Mouse (Mus musculus) cortical plate, adult 2 months (tissue): ENCODE measurements around the gene Naa15. TPM values are rescaled to one million over a fixed set of nuclear protein-coding genes. Genes with fewer than 3 reads are reported as not detected.

Experiments used
- H3K27ac ChIP-seq: fragments of 200-500 bp; 2 replicates; pipeline ENCODE4 v1.5.1; 2012; ENCODE audit warnings: low read length, control low read depth, inconsistent platforms; ENCODE audit not compliant: insufficient read depth
- H3K4me1 ChIP-seq: fragments of 200-500 bp; 2 replicates; pipeline ENCODE4 v1.6.1; 2011; ENCODE audit warnings: low read length; ENCODE audit not compliant: control insufficient read depth, insufficient read depth
- H3K4me3 ChIP-seq: fragments of 200-500 bp; 2 replicates; pipeline ENCODE4 v1.5.1; 2011; ENCODE audit warnings: mild to moderate bottlenecking, low read length, control low read depth; ENCODE audit not compliant: insufficient read depth
- CTCF ChIP-seq: fragments of 200-500 bp; IDR thresholded peaks from 2 replicates; pipeline ENCODE4 v1.5.1; 2011; ENCODE audit warnings: mild to moderate bottlenecking, control low read depth, low read length; ENCODE audit not compliant: insufficient read depth; ENCODE audit errors: extremely low read depth
- POLR2A ChIP-seq: fragments of 200-500 bp; IDR thresholded peaks from 2 replicates; pipeline ENCODE4 v1.6.1; 2011; ENCODE audit warnings: mild to moderate bottlenecking, low read length, control low read depth; ENCODE audit not compliant: insufficient read depth; ENCODE audit errors: extremely low read depth
- polyA plus RNA-seq: library from polyadenylated mRNA; depleted of rRNA; stranded (reverse); fragments of >200 nt; gene quantifications from 2 replicates; pipeline ENCODE4 v1.2.3, GENCODE M21; 2012

The Naa15 gene
- polyA plus RNA-seq, 1 experiment = 20.7 TPM

DNA sequence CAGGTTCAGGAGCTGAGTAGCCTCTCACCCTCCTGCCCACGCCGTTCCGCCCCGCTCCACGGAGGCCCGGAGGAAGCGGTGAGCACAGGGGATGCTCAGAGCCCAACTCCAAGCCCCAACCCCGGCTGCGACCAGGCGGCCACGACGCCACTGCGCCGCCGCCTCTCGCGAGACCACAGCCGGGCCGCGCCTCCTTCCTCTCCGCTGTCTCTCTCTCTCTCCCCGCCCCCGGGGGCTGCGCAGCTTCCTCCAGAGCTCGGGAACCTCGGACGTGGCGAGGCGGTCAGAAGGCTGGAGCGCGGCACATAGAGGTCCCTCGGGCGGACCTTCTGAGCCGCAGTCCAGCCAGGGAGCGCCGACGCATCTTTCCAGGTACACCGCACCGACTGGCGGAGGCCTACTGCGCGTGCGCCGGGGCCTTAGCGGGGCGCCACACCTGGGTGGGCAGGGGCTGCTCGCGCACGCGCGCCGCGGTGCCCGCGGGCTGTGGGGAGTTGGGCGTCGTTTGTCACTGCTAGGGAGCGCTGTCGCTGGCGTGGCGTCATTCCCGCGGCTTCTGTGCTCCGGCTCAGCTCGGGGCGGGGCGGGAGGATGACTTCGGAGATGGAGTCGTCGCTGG lies 68.9 kb downstream of the Naa15 start, which contains the start of gene Rab33b:
Rab33b (plus strand) TSS at position 180 of the 619 bp plus-strand sequence.
- H3K27ac ChIP-seq = peak within 1 kb of the TSS; percentile 92
- H3K4me3 ChIP-seq = peak within 1 kb of the TSS; percentile 92
- peaks cover 1% of the 10 kb centered on the region; the same call in 1 of the 2 replicates for H3K4me1 ChIP-seq
- TF ChIP-seq CTCF = no peak
- peak; percentile 88 for TF ChIP-seq POLR2A

DNA sequence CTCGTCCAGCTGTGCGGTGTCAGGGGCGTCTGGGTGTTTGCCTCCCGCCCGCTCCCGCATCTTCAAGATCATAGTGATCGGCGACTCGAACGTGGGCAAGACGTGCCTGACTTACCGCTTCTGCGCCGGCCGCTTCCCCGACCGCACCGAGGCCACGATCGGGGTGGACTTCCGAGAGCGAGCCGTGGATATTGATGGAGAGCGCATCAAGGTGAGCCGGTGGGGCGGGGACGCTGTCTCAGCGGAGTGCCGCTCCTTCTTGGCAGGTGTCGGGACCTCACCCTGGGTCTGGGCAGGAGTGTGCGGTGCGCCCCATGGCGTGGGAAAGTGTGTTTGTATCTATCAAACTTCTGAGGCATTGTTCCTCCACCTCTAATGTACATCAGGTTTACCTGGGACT lies 69.4 kb downstream of the Naa15 start:
- Histone ChIP-seq H3K4me1 (peaks cover 1% of the 10 kb centered on the region; the same call in 1 of the 2 replicates), H3K27ac (peak overlapping the region; percentile 65), H3K4me3 (peak overlapping the region; percentile 92)
- TF ChIP-seq POLR2A (no peak), CTCF (no peak)

DNA sequence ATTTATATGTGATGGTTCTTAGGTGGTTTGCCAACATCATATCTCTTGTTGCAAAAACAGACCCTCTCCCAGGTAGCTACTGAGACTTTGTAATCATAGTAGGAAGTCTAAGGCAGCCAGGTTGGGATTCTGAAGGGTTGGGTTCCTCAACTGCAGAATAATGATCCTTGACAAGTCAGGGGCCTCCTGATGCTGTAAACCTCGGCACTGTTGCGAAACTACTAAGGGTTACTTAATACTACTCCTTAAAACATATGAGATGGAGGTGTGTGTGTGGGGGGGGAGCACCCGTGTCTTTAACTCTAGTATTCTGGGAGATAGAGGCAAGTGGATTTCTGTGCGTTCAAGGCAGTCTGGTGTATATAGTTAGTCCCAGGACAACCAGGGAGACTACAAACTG lies 70.4 kb downstream of the Naa15 start:
- H3K4me3 ChIP-seq = peak overlapping the region; percentile 92; the same call in 1 of the 2 replicates
- H3K4me1 ChIP-seq = peaks cover 3% of the 10 kb centered on the region; the same call in 1 of the 2 replicates
- TF ChIP-seq CTCF (no peak), POLR2A (no peak)
- H3K27ac ChIP-seq = no peak overlapping the region

DNA sequence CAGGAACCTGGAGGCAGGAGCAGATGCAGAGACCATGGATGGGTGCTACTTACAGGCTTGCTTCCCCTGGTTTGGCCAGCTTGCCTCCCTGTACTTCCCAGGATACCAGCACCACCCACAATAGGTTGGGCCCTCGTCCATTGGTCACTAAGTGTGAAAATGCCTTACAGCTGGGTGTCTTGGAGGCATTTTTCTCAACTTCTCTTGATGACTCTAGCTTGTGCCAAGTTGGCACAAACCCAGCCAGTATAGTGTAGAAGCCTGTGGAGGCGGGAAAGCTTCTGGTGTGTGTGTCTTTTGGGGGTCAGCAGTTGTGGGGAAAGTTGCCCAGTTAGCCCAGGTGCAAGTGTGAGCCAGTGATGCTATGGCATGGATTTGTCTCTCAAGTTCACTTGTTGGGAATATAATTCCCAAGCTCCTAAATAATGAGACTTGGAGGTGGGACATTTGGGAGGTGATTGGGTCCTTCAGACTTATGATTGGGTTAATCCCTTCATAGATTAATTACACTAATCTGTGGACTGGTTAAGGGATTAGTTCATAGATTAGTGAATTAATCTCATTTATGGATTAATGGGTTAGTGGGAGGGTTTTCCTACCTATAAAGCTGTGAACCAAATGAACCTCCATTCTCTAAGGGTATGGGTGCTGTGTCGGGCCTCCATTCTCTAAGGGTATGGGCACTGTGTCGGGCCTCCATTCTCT lies 71.7 kb downstream of the Naa15 start:
- Histone ChIP-seq H3K4me3 (no peak overlapping the region), H3K27ac (no peak overlapping the region), H3K4me1 (peaks cover 3% of the 10 kb centered on the region; the same call in 1 of the 2 replicates)
- TF ChIP-seq POLR2A (no peak), CTCF (no peak)

DNA sequence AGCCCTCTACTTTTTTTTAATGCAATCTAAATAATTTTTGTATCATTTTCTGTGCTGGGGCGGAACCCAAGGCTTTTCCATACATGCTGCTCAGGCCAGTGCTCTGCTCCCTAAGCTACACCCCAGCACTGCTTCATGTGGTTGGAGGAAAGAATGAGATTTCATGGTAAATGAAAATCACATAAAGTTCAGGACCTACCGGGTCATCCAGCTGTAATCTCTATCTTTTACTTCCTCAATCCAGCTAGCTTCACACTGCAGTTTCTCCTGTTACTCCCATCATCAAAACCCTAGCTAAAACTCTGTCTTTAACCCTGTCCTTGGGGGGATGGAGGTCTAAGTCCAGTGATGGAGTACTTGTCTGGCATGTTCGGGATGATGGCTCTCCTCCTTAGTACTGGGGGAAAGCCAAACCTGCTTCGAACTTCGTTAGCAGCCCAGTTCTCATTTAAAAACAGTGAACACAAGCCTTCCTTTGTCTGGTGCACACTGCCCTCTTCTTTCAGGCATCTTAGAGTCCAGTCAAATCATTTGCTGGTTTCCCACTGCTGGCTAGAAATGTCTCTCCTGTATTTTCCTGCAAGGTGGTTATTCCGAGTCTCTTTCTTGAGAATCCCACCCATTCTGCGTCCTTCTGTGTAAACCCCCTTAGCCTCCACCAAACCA lies 75.3 kb downstream of the Naa15 start:
- Histone ChIP-seq H3K27ac (peak overlapping the region; percentile 38; the same call in 1 of the 2 replicates), H3K4me3 (no peak overlapping the region), H3K4me1 (peaks cover 3% of the 10 kb centered on the region; the same call in 1 of the 2 replicates)
- TF ChIP-seq POLR2A (no peak), CTCF (no peak)

DNA sequence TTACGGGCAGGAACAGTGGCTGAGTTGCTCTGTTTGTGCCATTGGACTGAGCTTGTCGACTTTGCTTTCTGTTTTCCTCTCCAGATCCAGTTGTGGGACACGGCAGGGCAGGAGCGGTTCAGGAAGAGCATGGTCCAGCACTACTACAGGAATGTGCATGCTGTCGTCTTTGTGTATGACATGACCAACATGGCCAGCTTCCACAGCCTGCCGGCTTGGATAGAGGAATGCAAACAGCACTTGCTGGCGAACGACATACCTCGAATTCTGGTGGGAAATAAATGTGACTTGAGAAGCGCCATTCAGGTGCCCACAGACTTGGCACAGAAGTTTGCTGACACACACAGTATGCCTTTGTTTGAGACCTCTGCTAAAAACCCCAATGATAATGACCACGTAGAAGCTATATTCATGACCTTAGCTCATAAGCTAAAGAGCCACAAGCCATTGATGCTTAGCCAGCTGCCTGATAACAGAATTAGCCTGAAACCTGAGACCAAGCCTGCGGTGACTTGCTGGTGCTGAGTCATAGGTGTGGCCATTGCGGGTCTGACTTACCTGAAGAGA lies 78.4 kb downstream of the Naa15 start:
- 0 out of 2 replicates have a peak, but pooled peaks cover 1% of the 10 kb centered on the region for H3K4me1 ChIP-seq
- no peak overlapping the region for H3K4me3 ChIP-seq
- TF ChIP-seq CTCF (no peak), POLR2A (no peak)
- H3K27ac ChIP-seq = no peak overlapping the region

DNA sequence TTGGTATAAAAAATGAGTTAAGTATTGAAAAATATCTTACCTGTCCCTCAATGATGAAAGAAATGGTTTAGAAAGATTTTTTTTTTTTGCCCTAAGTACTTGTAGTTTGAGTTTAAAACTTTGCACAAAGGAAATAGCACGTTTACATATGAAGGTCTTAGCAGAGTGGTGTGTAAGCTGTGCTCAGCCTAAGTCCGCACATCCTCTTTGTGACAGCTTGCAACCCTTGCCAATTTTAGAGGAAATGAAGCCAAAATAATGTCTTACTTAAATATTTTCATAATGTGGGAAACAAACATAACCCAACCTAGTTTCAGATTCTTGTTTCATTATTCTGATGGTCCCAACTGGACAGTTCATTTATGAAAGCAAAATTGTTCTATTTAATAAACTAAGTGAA lies 79.5 kb downstream of the Naa15 start:
- Histone ChIP-seq H3K4me3 (no peak overlapping the region), H3K4me1 (0 out of 2 replicates have a peak, but pooled peaks cover 1% of the 10 kb centered on the region), H3K27ac (no peak overlapping the region)
- TF ChIP-seq CTCF (no peak), POLR2A (no peak)

DNA sequence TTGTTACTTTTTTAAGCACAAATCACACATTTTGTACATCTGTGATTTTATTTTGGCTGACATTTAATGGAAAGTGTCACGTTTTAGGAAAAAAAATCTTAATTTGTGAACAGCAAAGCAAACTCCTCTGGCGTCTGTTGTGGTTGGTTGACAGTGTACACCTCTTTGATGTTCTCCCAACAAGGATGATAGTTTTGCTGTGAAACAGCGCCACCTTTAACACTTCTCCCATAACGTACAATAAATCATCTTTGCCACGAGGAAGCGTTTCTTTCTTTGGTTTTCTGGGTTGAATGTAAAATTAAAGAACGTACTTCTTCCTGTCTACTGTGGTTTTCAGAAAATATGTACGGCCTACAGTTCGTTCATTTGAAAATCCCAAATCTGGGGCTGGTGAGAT lies 80.7 kb downstream of the Naa15 start:
- Histone ChIP-seq H3K27ac (no peak overlapping the region), H3K4me1 (no peaks in the 10 kb centered on the region), H3K4me3 (no peak overlapping the region)
- TF ChIP-seq POLR2A (no peak), CTCF (no peak)

DNA sequence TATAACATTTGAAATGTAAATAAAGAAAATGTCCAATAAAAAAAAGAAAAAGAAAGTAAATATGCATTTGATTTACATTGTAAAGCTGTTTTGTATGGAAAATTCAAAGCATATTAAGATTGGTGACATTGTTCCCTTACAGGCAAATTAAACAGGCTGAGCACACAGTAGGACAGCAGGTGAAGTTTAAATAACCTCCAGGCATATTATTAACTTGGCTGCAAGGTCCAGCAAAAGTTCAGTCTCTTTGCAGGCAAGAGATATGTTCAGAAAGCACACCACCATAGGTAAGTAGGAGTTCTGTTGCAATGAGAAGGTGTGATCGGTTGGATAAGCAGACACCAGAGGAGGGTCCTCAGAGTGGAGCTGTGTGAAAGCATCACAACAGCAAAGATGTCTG lies 83.0 kb downstream of the Naa15 start:
- TF ChIP-seq POLR2A (no peak), CTCF (no peak)
- no peaks in the 10 kb centered on the region for H3K4me1 ChIP-seq
- no peak overlapping the region for H3K27ac ChIP-seq
- H3K4me3 ChIP-seq = no peak overlapping the region
